Mouse (Mus musculus): ENCODE measurements around the gene Syngap1. TPM values are rescaled to one million over a fixed set of nuclear protein-coding genes. Genes with fewer than 3 reads are reported as not detected.

The Syngap1 gene
- polyA plus RNA-seq (2014; fragmentation: Illumina TruSeq; extraction: RNeasy Lipid Tissue Mini Kit (QIAGEN cat#74804); ENCODE audit: low read depth, low replicate concordance): 13.6 TPM

GRCm38 (mm10) chr17:26941031-26941789 is at the start of gene Syngap1:
Gene Syngap1 (plus strand): TSS chr17:26941253.

GRCm38 (mm10) chr17:26916711-26917482 is 24.2 kb upstream of the Syngap1 start, which contains the start of gene Kifc5b:
Gene Kifc5b (plus strand): TSS chr17:26917091.

DNA sequence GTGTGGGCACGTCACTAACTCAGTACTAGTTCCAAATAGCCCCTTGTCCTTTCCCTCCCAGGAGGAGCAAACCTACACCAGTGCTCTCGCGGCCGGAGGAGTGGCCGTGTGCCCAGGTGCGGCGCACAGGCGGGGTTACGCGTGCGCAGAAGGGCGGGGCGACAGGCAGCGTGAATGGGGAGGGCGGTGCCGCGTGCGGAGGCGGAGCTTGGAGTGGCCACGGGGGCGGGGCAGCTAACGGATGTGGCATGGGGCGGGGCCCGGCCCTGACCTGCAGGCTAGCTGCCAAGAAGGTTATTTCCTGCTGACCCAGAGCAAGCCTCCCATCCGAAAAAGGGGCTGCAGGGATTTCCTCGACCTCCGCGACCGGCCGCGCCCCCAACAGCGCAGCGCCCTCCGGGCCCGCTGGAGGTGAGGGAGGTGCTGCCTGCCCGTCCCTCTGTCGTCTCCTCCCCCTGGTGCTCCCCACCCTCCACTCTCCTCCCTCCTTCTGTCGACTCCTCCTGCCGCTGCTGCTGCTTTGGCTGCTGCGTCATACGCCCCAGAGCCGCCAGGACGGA is 8.1 kb upstream of the Syngap1 start, which contains the start of gene Phf1:
Gene Phf1 (plus strand): TSS at position 214 of the 560 bp plus-strand sequence.

DNA sequence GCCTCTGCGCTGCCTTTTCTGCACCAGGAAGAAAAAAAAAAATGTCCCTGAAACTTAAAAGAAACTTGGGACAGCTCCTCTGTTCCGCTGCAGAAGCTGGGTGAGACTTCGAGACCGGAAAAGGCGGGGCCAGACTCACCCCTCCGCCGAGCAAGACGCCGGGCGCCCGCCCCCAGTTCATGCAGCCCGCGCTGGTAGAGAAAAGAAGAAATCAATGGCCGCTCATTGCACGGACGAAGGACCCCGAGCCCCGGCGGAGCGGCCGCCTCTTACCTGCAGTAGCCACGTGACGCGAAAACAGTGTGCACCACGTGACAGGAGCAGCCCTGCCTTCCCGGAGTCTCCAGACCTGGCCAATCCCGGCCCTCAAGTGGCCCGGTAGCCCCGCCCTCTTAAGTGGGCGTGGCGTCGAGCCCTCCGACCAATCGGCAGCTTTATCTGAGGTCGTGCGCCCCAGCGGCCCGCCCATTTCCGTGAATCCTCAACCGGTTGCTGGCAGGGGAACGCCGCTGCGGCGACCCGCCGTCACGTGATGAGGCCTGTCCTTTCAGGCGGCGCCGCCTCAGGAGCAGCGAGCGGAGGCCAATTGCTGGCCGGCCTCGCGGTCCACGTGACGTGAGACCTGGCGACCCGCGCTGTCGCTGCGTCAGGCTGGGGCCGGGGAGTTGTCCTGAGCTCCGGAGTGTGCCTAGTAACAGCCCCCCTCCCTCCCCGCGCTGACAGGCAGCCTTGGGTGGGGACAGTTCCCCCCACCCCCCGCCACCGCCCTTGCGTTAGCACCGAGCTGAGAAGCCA is 1.7 kb upstream of the Syngap1 start, which contains the start of gene Cuta:
Gene Cuta (minus strand): TSS at position 392 of the 795 bp plus-strand sequence.

GRCm38 (mm10) chr17:26972703-26973574 is 31.9 kb downstream of the Syngap1 start, which contains the start of gene Zbtb9:
Gene Zbtb9 (plus strand): TSS chr17:26973167.

Other genes with a start within 250 kb of the Syngap1 start
- 19.7 TPM for gene Crebrf, start 225.6 kb upstream of the Syngap1 start, polyA plus RNA-seq (2014; fragmentation: Illumina TruSeq; extraction: RNeasy Lipid Tissue Mini Kit (QIAGEN cat#74804); ENCODE audit: low read depth, low replicate concordance)
- 29.3 TPM for gene Bnip1, start 160.2 kb upstream of the Syngap1 start, polyA plus RNA-seq (2014; fragmentation: Illumina TruSeq; extraction: RNeasy Lipid Tissue Mini Kit (QIAGEN cat#74804); ENCODE audit: low read depth, low replicate concordance)
- not detected for gene Nkx2-5, start 96.2 kb upstream of the Syngap1 start, polyA plus RNA-seq (2014; fragmentation: Illumina TruSeq; extraction: RNeasy Lipid Tissue Mini Kit (QIAGEN cat#74804); ENCODE audit: low read depth, low replicate concordance)
- gene Kifc5b, start 24.2 kb upstream of the Syngap1 start, polyA plus RNA-seq (2014; fragmentation: Illumina TruSeq; extraction: RNeasy Lipid Tissue Mini Kit (QIAGEN cat#74804); ENCODE audit: low read depth, low replicate concordance): 3.3 TPM
- gene Phf1, start 8.2 kb upstream of the Syngap1 start, polyA plus RNA-seq (2014; fragmentation: Illumina TruSeq; extraction: RNeasy Lipid Tissue Mini Kit (QIAGEN cat#74804); ENCODE audit: low read depth, low replicate concordance): 39.7 TPM
- gene Cuta, start 1.7 kb upstream of the Syngap1 start, polyA plus RNA-seq (2014; fragmentation: Illumina TruSeq; extraction: RNeasy Lipid Tissue Mini Kit (QIAGEN cat#74804); ENCODE audit: low read depth, low replicate concordance): 95.4 TPM
- gene Zbtb9, start 31.9 kb downstream of the Syngap1 start, polyA plus RNA-seq (2014; fragmentation: Illumina TruSeq; extraction: RNeasy Lipid Tissue Mini Kit (QIAGEN cat#74804); ENCODE audit: low read depth, low replicate concordance): 5.4 TPM
- gene Bak1, start 87.8 kb downstream of the Syngap1 start, polyA plus RNA-seq (2014; fragmentation: Illumina TruSeq; extraction: RNeasy Lipid Tissue Mini Kit (QIAGEN cat#74804); ENCODE audit: low read depth, low replicate concordance): 19.8 TPM
- 8.3 TPM for gene Itpr3, start 116.1 kb downstream of the Syngap1 start, polyA plus RNA-seq (2014; fragmentation: Illumina TruSeq; extraction: RNeasy Lipid Tissue Mini Kit (QIAGEN cat#74804); ENCODE audit: low read depth, low replicate concordance)
- gene Uqcc2, start 192.7 kb downstream of the Syngap1 start, polyA plus RNA-seq (2014; fragmentation: Illumina TruSeq; extraction: RNeasy Lipid Tissue Mini Kit (QIAGEN cat#74804); ENCODE audit: low read depth, low replicate concordance): 120 TPM
- gene Ip6k3, start 226.5 kb downstream of the Syngap1 start, polyA plus RNA-seq (2014; fragmentation: Illumina TruSeq; extraction: RNeasy Lipid Tissue Mini Kit (QIAGEN cat#74804); ENCODE audit: low read depth, low replicate concordance): 0.21 TPM